In genomic region chr11:105574241-105574640, GRCm38 (mm10) we compare ENCODE assay signal across 10 mouse cellular contexts. TPM values are rescaled to one million over a fixed set of nuclear protein-coding genes. Genes with fewer than 3 reads are reported as not detected.
DNase-seq lines count a peak whose midpoint lies in the region; ATAC-seq lines count a peak whose summit lies in the region.
"Had no signal": no experiment of that assay in that cellular context is flagged by ENCODE, and none has a peak within 500 bp of the region (broad histone marks: within the 10 kb centered on the region; RNA-seq: fewer than 3 reads in every experiment).

No protein-coding gene starts in this region.

- no peak overlapping the region for H3K9ac ChIP-seq in kidney, embryonic 15.5 days
- no peak overlapping the region for H3K9ac ChIP-seq in heart, embryonic 16.5 days (ENCODE audit: low read length)
- H3K9ac ChIP-seq: hindbrain, embryonic 13.5 days; lung, embryonic 14.5 days had no signal

- H3K27ac ChIP-seq in kidney, embryonic 15.5 days: no peak overlapping the region
- H3K27ac ChIP-seq in heart, embryonic 16.5 days (ENCODE audit: low read length): peak overlapping the region; percentile 44; the same call in 1 of the 2 replicates
- H3K27ac ChIP-seq: hindbrain, embryonic 13.5 days had no signal

- H3K4me2 ChIP-seq in kidney, embryonic 15.5 days: no peak overlapping the region
- no peak overlapping the region for H3K4me2 ChIP-seq in heart, embryonic 16.5 days (ENCODE audit: low read depth, low read length)
- H3K4me2 ChIP-seq: hindbrain, embryonic 13.5 days; lung, embryonic 14.5 days had no signal

- no peak overlapping the region for H3K4me3 ChIP-seq in kidney, embryonic 15.5 days (replicated peaks)
- no peak overlapping the region for H3K4me3 ChIP-seq in heart, embryonic 16.5 days (ENCODE audit: low read length)
- H3K4me3 ChIP-seq: hindbrain, embryonic 13.5 days had no signal

- H3K9me3 ChIP-seq in kidney, embryonic 15.5 days (replicated peaks): no peaks in the 10 kb centered on the region
- no peaks in the 10 kb centered on the region for H3K9me3 ChIP-seq in heart, embryonic 16.5 days (replicated peaks; ENCODE audit: control insufficient read depth, low read length)
- H3K9me3 ChIP-seq: hindbrain, embryonic 13.5 days had no signal

- peak; percentile 87 for DNase-seq in kidney, adult 11 months
- DNase-seq in cerebellum, adult 11-12 months: peak; percentile 22
- DNase-seq in lung, postnatal 36 days: peak; percentile 70
- no peak for DNase-seq in embryo, embryonic 11 days
- DNase-seq: lung, embryonic 14.5 days had no signal

- no peak for ATAC-seq in kidney, embryonic 15.5 days (replicated peaks; ENCODE audit: low FRiP score)
- ATAC-seq in heart, embryonic 16.5 days (replicated peaks; ENCODE audit: extremely low read depth, insufficient read depth, low FRiP score): no peak; the same call in 1 of the 2 replicates
- no peak for ATAC-seq in megakaryocyte progenitor cell, adult 5-6 weeks (replicated peaks; ENCODE audit: poor library complexity)
- no peak for ATAC-seq in erythroblast, adult 5-6 weeks (replicated peaks; ENCODE audit: low FRiP score, poor library complexity, severe bottlenecking)

- H3K4me1 ChIP-seq in kidney, embryonic 15.5 days: peaks cover 9% of the 10 kb centered on the region; the same call in 1 of the 2 replicates
- peaks cover 11% of the 10 kb centered on the region; the same call in 1 of the 2 replicates for H3K4me1 ChIP-seq in heart, embryonic 16.5 days (ENCODE audit: control insufficient read depth, insufficient read depth, low read length)
- H3K4me1 ChIP-seq: hindbrain, embryonic 13.5 days had no signal

- H3K36me3 ChIP-seq in kidney, embryonic 15.5 days: no peaks in the 10 kb centered on the region
- no peaks in the 10 kb centered on the region for H3K36me3 ChIP-seq in heart, embryonic 16.5 days (ENCODE audit: control insufficient read depth, insufficient read depth)
- H3K36me3 ChIP-seq: hindbrain, embryonic 13.5 days had no signal

- WGBS in kidney, embryonic 15.5 days: 49% methylated on average over 7 of the region's 7 CpGs
- 30% methylated on average over 7 of the region's 7 CpGs for WGBS in heart, embryonic 16.5 days

- H3K27me3 ChIP-seq in kidney, embryonic 15.5 days: no peaks in the 10 kb centered on the region
- no peaks in the 10 kb centered on the region for H3K27me3 ChIP-seq in heart, embryonic 16.5 days (ENCODE audit: control insufficient read depth, insufficient read depth, low read length)
- H3K27me3 ChIP-seq: hindbrain, embryonic 13.5 days had no signal

RNA-seq across cellular contexts. Expression of gene Tanc2, which starts 15.5 kb away (rescaled TPM):
- 7.7 and 9.4 TPM in 2 replicates for polyA plus RNA-seq in kidney, embryonic 15.5 days (2015; fragmentation: Nextera tagmentation; extraction: Ambion mirVana)
- 8.0 and 8.9 TPM in 2 replicates for polyA plus RNA-seq in heart, embryonic 16.5 days (2015; fragmentation: Nextera tagmentation; extraction: Ambion mirVana)
- 3.0 and 3.4 TPM in 2 replicates for total RNA-seq in megakaryocyte progenitor cell, adult 5-6 weeks (2015)
- total RNA-seq in megakaryocyte progenitor cell, adult 5-6 weeks (2017): 1.1 and 1.5 TPM in 2 replicates
- 0.58 and 0.63 TPM in 2 replicates for total RNA-seq in erythroblast, adult 5-6 weeks (2015; ENCODE audit: low replicate concordance)
- total RNA-seq in erythroblast, adult 5-6 weeks (2017; ENCODE audit: low replicate concordance): 0.26 and 1.4 TPM in 2 replicates
